Mouse (Mus musculus) stomach, embryonic 14.5 days (tissue): Measurements from ENCODE around the gene Ext2. TPM values are rescaled to one million over a fixed set of nuclear protein-coding genes. Genes with fewer than 3 reads are reported as not detected.

Experiments used
- ATAC-seq: fragments of 200-750 bp; cut with Nextera tagmentation; 2 replicates; pipeline ENCODE4 v1.8.0; 2017; ENCODE audit warnings: low read depth, moderate TSS enrichment; ENCODE audit not compliant: insufficient number of reproducible peaks, insufficient read depth, low FRiP score
- H3K27ac ChIP-seq: fragments of 300-500 bp; sonication (generic); 2 replicates; pipeline ENCODE4 v1.5.1; 2014; ENCODE audit warnings: mild to moderate bottlenecking, low read length, moderate library complexity, mixed read lengths
- H3K27me3 ChIP-seq: fragments of 300-500 bp; sonication (generic); 2 replicates; pipeline ENCODE4 v1.6.1; 2014; ENCODE audit warnings: low read length, control low read depth, mixed read lengths; ENCODE audit not compliant: control insufficient read depth, insufficient read depth
- H3K36me3 ChIP-seq: fragments of 300-500 bp; sonication (generic); 2 replicates; pipeline ENCODE4 v1.6.1; 2014; ENCODE audit warnings: mild to moderate bottlenecking, control low read depth, low read length, moderate library complexity, mixed read lengths; ENCODE audit not compliant: control insufficient read depth, insufficient read depth
- H3K4me1 ChIP-seq: fragments of 300-500 bp; sonication (generic); 2 replicates; pipeline ENCODE4 v1.6.1; 2014; ENCODE audit warnings: low read length, control low read depth, mixed read lengths; ENCODE audit not compliant: control insufficient read depth, insufficient read depth
- H3K4me2 ChIP-seq: fragments of 300-500 bp; sonication (generic); replicated peaks from 2 replicates; pipeline ENCODE4 v1.6.1; 2014; ENCODE audit warnings: low read depth, low read length, control low read depth
- H3K4me3 ChIP-seq: fragments of 300-500 bp; sonication (generic); 2 replicates; pipeline ENCODE4 v1.5.1; 2014; ENCODE audit warnings: low read depth, low read length, control low read depth
- H3K9ac ChIP-seq: fragments of 300-500 bp; sonication (generic); replicated peaks from 2 replicates; pipeline ENCODE4 v1.6.1; 2014; ENCODE audit warnings: low read depth, mild to moderate bottlenecking, control low read depth, low read length, moderate library complexity, mixed read lengths
- H3K9me3 ChIP-seq: fragments of 300-500 bp; sonication (generic); 2 replicates; pipeline ENCODE4 v1.6.1; 2016; ENCODE audit warnings: low read depth, low read length, control low read depth; ENCODE audit not compliant: control insufficient read depth
- WGBS: fragments of 180-500 bp; shearing (Covaris S2); extraction: QIAGEN DNeasy Blood & Tissue Kit; methylation state at CpG from one replicate; pipeline ENCODE4 v1.1.7; 2014; 5-methylcytosine and 5-hydroxymethylcytosine counted together
- polyA plus RNA-seq: library from polyadenylated mRNA; unstranded; fragments of >200 nt; fragmentation: Nextera tagmentation; extraction: Ambion mirVana; gene quantifications from 2 replicates; pipeline ENCODE4 v1.2.1, GENCODE M21; 2014

Ext2 gene
- polyA plus RNA-seq, 1 experiment from 2014 or later = 113 TPM

- Histone ChIP-seq H3K36me3 (no peaks in the 10 kb centered on the region), H3K27ac (no peak overlapping the region), H3K9ac (no peak overlapping the region), H3K9me3 (no peaks in the 10 kb centered on the region), H3K4me2 (no peak overlapping the region), H3K4me1 (peaks cover 4% of the 10 kb centered on the region; the same call in 1 of the 2 replicates), H3K27me3 (no peaks in the 10 kb centered on the region), H3K4me3 (no peak overlapping the region)
- ATAC-seq = no peak
- WGBS = 82% methylated on average over 6 of the region's 6 CpGs
Observed at GRCm38 (mm10) chr2:93769875-93770274, 52.5 kb downstream of the Ext2 start.

DNA sequence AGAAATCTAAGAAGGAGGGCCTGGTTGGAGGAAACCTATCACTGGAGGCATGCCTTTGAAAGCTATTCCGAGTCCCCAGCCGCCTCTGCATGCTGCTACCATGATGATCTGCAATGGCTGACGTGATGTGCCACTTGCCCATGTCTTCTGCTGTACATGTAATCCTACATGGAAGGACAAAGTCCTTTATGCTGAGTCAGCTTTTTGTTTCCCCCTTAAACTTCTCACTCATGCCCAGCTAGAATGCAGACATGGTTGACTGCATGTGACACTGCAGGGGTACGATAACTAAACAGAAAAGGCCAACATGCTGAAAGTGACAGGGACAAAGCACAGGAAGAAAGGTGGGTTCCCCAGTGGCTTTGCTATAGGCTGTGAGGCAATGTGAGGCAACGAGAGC is 56.6 kb downstream of the Ext2 start:
- Histone ChIP-seq H3K4me3 (no peak overlapping the region), H3K4me2 (no peak overlapping the region), H3K9ac (no peak overlapping the region), H3K9me3 (no peaks in the 10 kb centered on the region), H3K27ac (no peak overlapping the region), H3K4me1 (peaks cover 2% of the 10 kb centered on the region; the same call in 1 of the 2 replicates), H3K27me3 (no peaks in the 10 kb centered on the region), H3K36me3 (peaks cover 5% of the 10 kb centered on the region; the same call in 1 of the 2 replicates)
- ATAC-seq = no peak
- WGBS = 88% methylated on average over 5 of the region's 5 CpGs

- no peak for ATAC-seq
- Histone ChIP-seq H3K4me1 (no peaks in the 10 kb centered on the region), H3K4me2 (no peak overlapping the region), H3K9me3 (no peaks in the 10 kb centered on the region), H3K36me3 (peaks cover 8% of the 10 kb centered on the region; the same call in 1 of the 2 replicates), H3K4me3 (no peak overlapping the region), H3K9ac (no peak overlapping the region), H3K27me3 (no peaks in the 10 kb centered on the region), H3K27ac (no peak overlapping the region)
- 89% methylated on average over 3 of the region's 3 CpGs for WGBS
Observed at GRCm38 (mm10) chr2:93764211-93764610, 58.2 kb downstream of the Ext2 start.

DNA sequence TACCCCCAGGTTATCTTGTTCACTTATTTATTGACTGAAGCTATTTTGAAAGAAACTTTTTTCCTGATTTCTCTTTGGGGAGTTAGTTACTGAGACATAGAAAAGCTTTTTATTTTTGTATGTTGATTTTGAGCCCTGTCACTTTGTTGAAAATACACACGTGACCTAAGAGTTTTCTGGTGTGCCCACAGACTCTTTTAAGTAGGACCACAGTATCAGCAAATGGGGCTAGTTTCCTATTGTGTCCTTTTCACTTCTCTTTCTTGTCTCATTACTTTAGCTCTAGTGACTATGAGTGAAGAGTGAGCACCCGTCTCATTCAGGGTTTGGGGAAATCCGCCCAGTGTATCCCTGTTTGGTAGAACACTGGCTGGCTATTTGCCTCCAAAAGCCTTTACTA is 62.0 kb downstream of the Ext2 start:
- H3K4me1 ChIP-seq = no peaks in the 10 kb centered on the region; the same call in 1 of the 2 replicates
- no peak for ATAC-seq
- no peak overlapping the region for H3K4me3 ChIP-seq
- H3K9me3 ChIP-seq = no peaks in the 10 kb centered on the region
- 90% methylated on average over 3 of the region's 3 CpGs for WGBS
- H3K27me3 ChIP-seq = no peaks in the 10 kb centered on the region
- H3K9ac ChIP-seq = no peak overlapping the region
- no peak overlapping the region for H3K27ac ChIP-seq
- H3K4me2 ChIP-seq = no peak overlapping the region
- H3K36me3 ChIP-seq = peaks cover 8% of the 10 kb centered on the region; the same call in 1 of the 2 replicates

DNA sequence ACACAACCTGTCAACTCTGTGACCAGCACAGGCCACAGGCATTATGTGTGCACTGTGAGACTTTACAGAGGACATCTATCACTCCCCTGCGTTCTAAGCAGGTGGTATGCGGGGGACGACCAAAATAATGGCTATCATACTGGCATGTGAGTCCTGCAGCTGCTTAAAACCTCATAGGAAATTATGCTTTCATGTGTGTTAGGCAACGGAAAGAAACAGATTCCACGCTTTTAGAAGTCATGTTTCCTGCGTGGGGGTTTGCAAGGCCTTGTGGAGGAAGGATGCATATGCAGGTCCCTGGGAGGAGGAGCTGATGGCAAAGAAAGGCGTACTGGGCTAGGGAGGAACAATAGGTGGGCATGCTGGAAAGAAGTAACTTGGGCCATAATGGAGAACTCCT is 63.2 kb downstream of the Ext2 start:
- Histone ChIP-seq H3K4me1 (no peaks in the 10 kb centered on the region; the same call in 1 of the 2 replicates), H3K9me3 (no peaks in the 10 kb centered on the region), H3K4me3 (no peak overlapping the region), H3K9ac (no peak overlapping the region), H3K4me2 (no peak overlapping the region), H3K27ac (no peak overlapping the region), H3K36me3 (peaks cover 8% of the 10 kb centered on the region; the same call in 1 of the 2 replicates), H3K27me3 (no peaks in the 10 kb centered on the region)
- no peak for ATAC-seq
- 27% methylated on average over 7 of the region's 7 CpGs for WGBS

DNA sequence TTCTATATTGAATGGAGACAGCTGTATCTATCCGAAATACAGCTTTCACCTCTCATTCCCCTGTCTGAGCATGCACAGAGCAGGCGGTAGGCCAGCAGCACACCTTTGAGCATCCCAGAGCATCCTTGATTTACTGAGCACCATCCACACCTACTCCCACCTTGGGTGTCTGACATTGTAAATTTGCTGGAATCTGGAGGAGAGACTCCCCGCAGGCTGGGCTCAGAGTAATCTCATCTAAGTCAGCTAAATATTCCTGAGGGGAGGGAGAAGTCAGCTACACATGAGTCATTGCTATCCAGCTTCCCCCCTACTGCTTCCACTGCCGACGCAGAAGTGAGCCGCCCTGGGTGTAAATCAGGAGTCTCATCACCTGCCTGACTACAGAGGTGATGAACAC is 64.1 kb downstream of the Ext2 start:
- Histone ChIP-seq H3K36me3 (peaks cover 8% of the 10 kb centered on the region; the same call in 1 of the 2 replicates), H3K4me3 (no peak overlapping the region), H3K27me3 (no peaks in the 10 kb centered on the region), H3K4me1 (no peaks in the 10 kb centered on the region; the same call in 1 of the 2 replicates), H3K4me2 (no peak overlapping the region), H3K27ac (no peak overlapping the region), H3K9ac (no peak overlapping the region), H3K9me3 (no peaks in the 10 kb centered on the region)
- 39% methylated on average over 6 of the region's 6 CpGs for WGBS
- 0 out of 2 replicates have a peak, but pooled peaks have one; percentile 23 for ATAC-seq

DNA sequence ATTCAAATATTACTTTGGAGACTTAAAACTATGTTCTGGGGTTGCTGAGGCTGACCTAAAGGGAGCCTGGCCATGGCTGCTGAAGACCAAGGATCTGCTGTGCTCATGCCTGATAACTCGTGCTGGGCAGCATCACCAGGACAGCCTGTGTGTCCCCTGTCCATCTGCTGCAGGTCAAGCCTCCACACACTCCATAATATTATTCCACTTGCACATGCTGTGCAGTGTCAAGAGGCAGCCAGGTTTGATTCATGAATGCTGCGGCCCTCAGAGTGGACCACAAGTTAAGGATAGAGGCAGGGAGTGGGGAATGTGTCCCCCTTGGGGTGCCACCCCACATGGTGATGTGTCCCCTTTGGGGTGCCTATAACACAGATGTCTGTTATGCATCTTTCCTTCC is 68.0 kb downstream of the Ext2 start:
- H3K9me3 ChIP-seq = no peaks in the 10 kb centered on the region
- no peak for ATAC-seq

GRCm38 (mm10) chr2:93753147-93753758 is 69.1 kb downstream of the Ext2 start:
- H3K36me3 ChIP-seq = no peaks in the 10 kb centered on the region
- no peak for ATAC-seq
- no peak overlapping the region for H3K27ac ChIP-seq
- H3K27me3 ChIP-seq = no peaks in the 10 kb centered on the region
- H3K9ac ChIP-seq = no peak overlapping the region
- WGBS = 77% methylated on average over 6 of the region's 6 CpGs
- H3K4me2 ChIP-seq = no peak overlapping the region
- H3K4me1 ChIP-seq = peaks cover 5% of the 10 kb centered on the region; the same call in 1 of the 2 replicates
- no peaks in the 10 kb centered on the region for H3K9me3 ChIP-seq
- H3K4me3 ChIP-seq = no peak overlapping the region

More for the DNA sequence above, 68.0 kb downstream of the Ext2 start:
- no peak overlapping the region for H3K27ac ChIP-seq
- H3K4me3 ChIP-seq = no peak overlapping the region
- no peak overlapping the region for H3K4me2 ChIP-seq
- 78% methylated on average over 2 of the region's 2 CpGs for WGBS
- H3K27me3 ChIP-seq = no peaks in the 10 kb centered on the region
- H3K4me1 ChIP-seq = peaks cover 5% of the 10 kb centered on the region; the same call in 1 of the 2 replicates
- no peaks in the 10 kb centered on the region for H3K36me3 ChIP-seq
- no peak overlapping the region for H3K9ac ChIP-seq

- Histone ChIP-seq H3K9ac (no peak overlapping the region), H3K4me3 (no peak overlapping the region), H3K27ac (no peak overlapping the region), H3K9me3 (no peaks in the 10 kb centered on the region), H3K4me1 (peaks cover 5% of the 10 kb centered on the region; the same call in 1 of the 2 replicates), H3K27me3 (no peaks in the 10 kb centered on the region), H3K4me2 (no peak overlapping the region), H3K36me3 (no peaks in the 10 kb centered on the region)
- ATAC-seq = no peak
- WGBS = 64% methylated on average over 4 of the region's 4 CpGs
Observed at GRCm38 (mm10) chr2:93749709-93750108, 72.7 kb downstream of the Ext2 start.
